Mouse (Mus musculus) heart, postnatal 0 days (tissue): ENCODE results near the gene Pcyt1a. TPM values are rescaled to one million over a fixed set of nuclear protein-coding genes. Genes with fewer than 3 reads are reported as not detected.

Experiments
- ATAC-seq: fragments of 200-750 bp; cut with Nextera tagmentation; 2 replicates; pipeline ENCODE4 v1.8.0; 2017; ENCODE audit warnings: low read depth, moderate number of reproducible peaks, moderate library complexity; ENCODE audit not compliant: insufficient read depth
- DNase-seq: peaks from one replicate; pipeline ENCODE4 v3.0.0-alpha.2; 2016; ENCODE audit warnings: low spot score
- H3K27ac ChIP-seq: fragments of 300-500 bp; sonication (generic); 2 replicates; pipeline ENCODE4 v1.5.1; 2014; ENCODE audit warnings: low read depth, mild to moderate bottlenecking
- H3K27me3 ChIP-seq: fragments of 300-500 bp; sonication (generic); 2 replicates; pipeline ENCODE4 v1.6.1; 2014; ENCODE audit warnings: low read length, mixed read lengths; ENCODE audit not compliant: control insufficient read depth, insufficient read depth
- H3K36me3 ChIP-seq: fragments of 300-500 bp; sonication (generic); replicated peaks from 2 replicates; pipeline ENCODE4 v1.6.1; 2014; ENCODE audit warnings: low read length, mixed read lengths; ENCODE audit not compliant: control insufficient read depth, insufficient read depth
- H3K4me1 ChIP-seq: fragments of 300-500 bp; sonication (generic); 2 replicates; pipeline ENCODE4 v1.6.1; 2014; ENCODE audit warnings: antibody characterized with exemption; ENCODE audit not compliant: control insufficient read depth, insufficient read depth
- H3K4me2 ChIP-seq: fragments of 300-500 bp; sonication (generic); 2 replicates; pipeline ENCODE4 v1.6.1; 2014; ENCODE audit warnings: low read depth, mild to moderate bottlenecking, low read length, moderate library complexity
- H3K4me3 ChIP-seq: fragments of 300-500 bp; sonication (generic); 2 replicates; pipeline ENCODE4 v1.5.1; 2014; ENCODE audit warnings: low read depth, low read length
- H3K9ac ChIP-seq: fragments of 300-500 bp; sonication (generic); replicated peaks from 2 replicates; pipeline ENCODE4 v1.6.1; 2014; ENCODE audit warnings: low read depth, low read length, mixed read lengths
- H3K9me3 ChIP-seq: fragments of 300-500 bp; sonication (generic); replicated peaks from 2 replicates; pipeline ENCODE4 v1.6.1; 2016; ENCODE audit warnings: low read length; ENCODE audit not compliant: control insufficient read depth
- CTCF ChIP-seq: IDR thresholded peaks from 2 replicates; pipeline ENCODE4 v1.5.1; 2016; ENCODE audit warnings: antibody characterized with exemption, control low read depth, low read depth
- EP300 ChIP-seq: IDR thresholded peaks from 2 replicates; pipeline ENCODE4 v1.6.1; 2016; ENCODE audit warnings: antibody characterized with exemption, low read depth
- WGBS: fragments of 180-500 bp; shearing (Covaris S2); extraction: QIAGEN DNeasy Blood & Tissue Kit; methylation state at CpG from one replicate; pipeline ENCODE4 v1.1.7; 2014; 5-methylcytosine and 5-hydroxymethylcytosine counted together
- polyA plus RNA-seq: library from polyadenylated mRNA; unstranded; fragments of >200 nt; fragmentation: Nextera tagmentation; extraction: Ambion mirVana; gene quantifications from 2 replicates; pipeline ENCODE4 v1.2.1, GENCODE M21; 2015
- total RNA-seq: library from RNA; depleted of rRNA; stranded (reverse); fragments of >200 nt; gene quantifications from 2 replicates; pipeline ENCODE4 v1.2.3, GENCODE M21; 2014; ENCODE audit warnings: low replicate concordance

Pcyt1a gene
- total and polyA plus RNA-seq, 2 experiments from 2014 or later = 45.4 to 50.3 TPM

GRCm38 (mm10) chr16:32445558-32445957 is 14.8 kb downstream of the Pcyt1a start:
- Histone ChIP-seq H3K36me3 (no peaks in the 10 kb centered on the region), H3K4me2 (no peak overlapping the region), H3K9me3 (no peaks in the 10 kb centered on the region), H3K27ac (no peak overlapping the region), H3K27me3 (no peaks in the 10 kb centered on the region), H3K4me1 (peaks cover 6% of the 10 kb centered on the region; the same call in 1 of the 2 replicates), H3K9ac (no peak overlapping the region), H3K4me3 (no peak overlapping the region)
- no peak for TF ChIP-seq EP300
- no peak for TF ChIP-seq CTCF
- WGBS = 89% methylated on average over 1 of the region's 1 CpGs
- no peak for ATAC-seq
- no peak for DNase-seq

GRCm38 (mm10) chr16:32446563-32447138 is 15.9 kb downstream of the Pcyt1a start:
- Histone ChIP-seq H3K27ac (no peak overlapping the region), H3K36me3 (no peaks in the 10 kb centered on the region), H3K27me3 (no peaks in the 10 kb centered on the region), H3K4me3 (no peak overlapping the region), H3K9ac (no peak overlapping the region), H3K4me2 (no peak overlapping the region), H3K9me3 (no peaks in the 10 kb centered on the region), H3K4me1 (peaks cover 6% of the 10 kb centered on the region; the same call in 1 of the 2 replicates)
- ATAC-seq (no peak), DNase-seq (no peak)
- TF ChIP-seq EP300 (no peak), CTCF (no peak)
- 41% methylated on average over 2 of the region's 2 CpGs for WGBS

GRCm38 (mm10) chr16:32449665-32450064 is 18.9 kb downstream of the Pcyt1a start:
- no peak for ATAC-seq
- Histone ChIP-seq H3K27ac (no peak overlapping the region), H3K36me3 (peaks cover 21% of the 10 kb centered on the region), H3K4me1 (peaks cover 6% of the 10 kb centered on the region; the same call in 1 of the 2 replicates), H3K9ac (no peak overlapping the region), H3K9me3 (no peaks in the 10 kb centered on the region), H3K4me3 (no peak overlapping the region), H3K4me2 (no peak overlapping the region), H3K27me3 (no peaks in the 10 kb centered on the region)
- WGBS = 78% methylated on average over 3 of the region's 3 CpGs
- TF ChIP-seq EP300 = no peak
- no peak for TF ChIP-seq CTCF
- DNase-seq = no peak

GRCm38 (mm10) chr16:32450133-32450532 is 19.4 kb downstream of the Pcyt1a start:
- WGBS = 87% methylated on average over 2 of the region's 2 CpGs
- DNase-seq (no peak), ATAC-seq (no peak)
- H3K4me2 ChIP-seq = no peak overlapping the region
- no peak for TF ChIP-seq CTCF
- no peak for TF ChIP-seq EP300
- H3K9ac ChIP-seq = no peak overlapping the region
- no peaks in the 10 kb centered on the region for H3K9me3 ChIP-seq
- H3K4me3 ChIP-seq = no peak overlapping the region
- no peak overlapping the region for H3K27ac ChIP-seq
- peaks cover 6% of the 10 kb centered on the region; the same call in 1 of the 2 replicates for H3K4me1 ChIP-seq
- H3K27me3 ChIP-seq = no peaks in the 10 kb centered on the region
- H3K36me3 ChIP-seq = peaks cover 26% of the 10 kb centered on the region

- ATAC-seq (no peak), DNase-seq (no peak)
- H3K27me3 ChIP-seq = no peaks in the 10 kb centered on the region
- H3K4me3 ChIP-seq = no peak overlapping the region
- H3K27ac ChIP-seq = no peak overlapping the region
- 93% methylated on average over 8 of the region's 8 CpGs for WGBS
- no peaks in the 10 kb centered on the region; the same call in 1 of the 2 replicates for H3K4me1 ChIP-seq
- H3K9ac ChIP-seq = no peak overlapping the region
- no peaks in the 10 kb centered on the region for H3K9me3 ChIP-seq
- H3K4me2 ChIP-seq = no peak overlapping the region
- peaks cover 45% of the 10 kb centered on the region for H3K36me3 ChIP-seq
- TF ChIP-seq CTCF = no peak
- TF ChIP-seq EP300 = no peak
These were observed 22.4 kb downstream of the Pcyt1a start for GRCm38 (mm10) chr16:32453102-32453501.

GRCm38 (mm10) chr16:32454646-32455045 is 23.9 kb downstream of the Pcyt1a start:
- Histone ChIP-seq H3K27me3 (no peaks in the 10 kb centered on the region), H3K9me3 (no peaks in the 10 kb centered on the region), H3K4me1 (no peaks in the 10 kb centered on the region; the same call in 1 of the 2 replicates), H3K4me3 (no peak overlapping the region), H3K4me2 (no peak overlapping the region), H3K36me3 (peaks cover 52% of the 10 kb centered on the region), H3K27ac (no peak overlapping the region), H3K9ac (no peak overlapping the region)
- DNase-seq (no peak), ATAC-seq (no peak)
- no peak for TF ChIP-seq EP300
- no peak for TF ChIP-seq CTCF
- 94% methylated on average over 5 of the region's 5 CpGs for WGBS
